Mouse (Mus musculus): Measurements from ENCODE around the gene Eif2b5.

Gene Eif2b5

GRCm38 (mm10) chr16:20489233-20489632 is 9.4 kb upstream of the Eif2b5 start:
- DNase-seq (ENCODE audit: low read depth, low spot score), result no peak

DNA sequence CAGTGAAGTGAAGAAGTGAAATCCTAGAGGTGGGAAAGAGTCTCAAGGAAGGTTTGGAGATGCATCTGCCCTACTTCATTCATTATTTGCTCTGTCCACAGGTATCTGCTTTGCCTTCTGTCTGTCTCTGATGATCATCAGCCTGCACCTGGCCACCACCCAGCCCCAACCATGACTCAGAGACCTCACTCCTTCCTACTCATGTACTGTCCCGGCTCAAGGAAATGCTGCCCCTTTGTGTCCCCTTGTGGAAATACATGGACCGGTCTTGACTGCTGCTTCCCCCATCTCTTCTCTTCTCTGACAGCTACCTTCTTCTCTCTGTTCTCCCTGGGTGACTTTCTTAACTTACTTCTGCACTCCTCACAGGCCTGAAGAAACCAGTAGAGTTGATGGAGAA is 8.0 kb upstream of the Eif2b5 start:
- peak; percentile 16 for DNase-seq (ENCODE audit: low read depth, low spot score)

- DNase-seq (ENCODE audit: low read depth, low spot score), result no peak
Observed at GRCm38 (mm10) chr16:20491301-20491700, 7.3 kb upstream of the Eif2b5 start.

DNA sequence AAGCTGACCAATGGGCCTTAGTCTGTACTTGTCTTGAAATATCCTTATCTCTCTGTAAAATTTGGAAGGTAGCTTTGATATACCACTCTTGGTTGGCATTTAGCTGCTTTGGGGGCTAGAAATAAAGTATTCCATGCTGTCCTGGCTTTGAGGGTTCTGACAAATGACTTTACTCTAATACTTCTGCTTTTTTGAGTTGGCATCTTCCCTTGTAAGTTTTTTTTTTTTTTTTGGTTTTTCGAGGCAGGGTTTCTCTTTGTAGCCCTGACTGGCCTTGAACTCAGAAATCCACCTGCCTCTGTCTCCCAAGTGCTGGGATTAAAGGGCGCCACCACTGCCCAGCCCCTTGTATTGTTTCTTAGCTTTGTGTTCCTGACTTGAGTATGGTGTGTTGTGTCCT is 5.2 kb upstream of the Eif2b5 start:
- no peak for DNase-seq (ENCODE audit: low read depth, low spot score)

GRCm38 (mm10) chr16:20496671-20497600 is 1.7 kb upstream of the Eif2b5 start:
- peak; percentile 78 for DNase-seq (ENCODE audit: low read depth, low spot score)

DNA sequence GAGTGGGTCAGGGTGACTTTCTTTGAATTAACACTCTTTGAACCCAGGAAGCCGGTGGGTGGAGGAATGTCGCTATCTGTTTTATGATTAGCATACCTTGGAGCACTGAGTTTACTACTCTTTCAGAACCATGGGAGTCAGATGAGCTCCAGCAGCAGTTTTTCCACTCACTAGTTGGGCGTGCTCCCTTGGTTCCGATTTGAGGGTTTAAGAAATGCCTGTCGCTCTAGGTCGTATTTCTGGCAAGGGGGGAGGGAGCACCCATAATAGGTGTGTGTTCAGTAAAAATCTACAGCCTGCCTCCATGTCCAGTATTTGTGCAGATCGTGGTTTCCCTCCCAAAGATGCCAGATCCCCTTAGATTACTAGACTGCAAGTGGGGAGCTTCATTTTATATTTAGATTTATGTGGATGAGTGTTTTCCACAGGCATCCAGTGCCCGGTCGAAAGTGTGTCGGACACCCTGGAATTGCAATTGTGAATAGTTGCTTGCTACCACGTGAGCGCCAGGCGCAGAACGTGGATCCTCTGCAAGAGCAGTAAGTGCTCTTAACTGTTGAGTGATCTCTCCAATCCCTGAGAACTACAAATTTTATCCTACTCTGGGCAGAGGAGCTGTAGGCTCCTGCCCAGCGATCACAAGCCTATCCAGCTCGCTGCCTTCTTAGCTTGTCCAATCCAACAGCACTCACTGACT is 489 bp upstream of the Eif2b5 start:
- DNase-seq (ENCODE audit: low read depth, low spot score), result no peak

- DNase-seq (ENCODE audit: low read depth, low spot score), result no peak
Observed at GRCm38 (mm10) chr16:20506000-20506399, 7.4 kb downstream of the Eif2b5 start.

DNA sequence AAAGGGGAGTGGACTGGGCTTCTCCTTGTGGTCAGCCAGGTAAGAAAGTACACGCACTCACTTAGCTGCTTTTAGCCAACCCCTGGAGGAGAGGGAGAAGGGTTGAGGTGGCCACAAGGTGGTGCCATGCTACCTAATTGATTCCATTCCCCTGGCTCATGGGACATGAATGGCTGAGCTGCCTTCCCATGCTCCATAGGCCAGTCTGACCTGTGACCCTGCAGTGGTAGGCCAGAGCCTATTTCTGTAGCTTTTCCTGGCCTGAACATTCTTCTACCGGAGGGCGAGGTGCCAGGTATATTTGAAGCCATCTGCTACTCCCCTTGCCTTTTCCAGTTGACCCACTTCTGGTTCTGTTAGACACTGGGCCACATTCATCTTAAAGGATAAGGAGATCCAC is 10.7 kb downstream of the Eif2b5 start:
- peak; percentile 27 for DNase-seq (ENCODE audit: low read depth, low spot score)

DNA sequence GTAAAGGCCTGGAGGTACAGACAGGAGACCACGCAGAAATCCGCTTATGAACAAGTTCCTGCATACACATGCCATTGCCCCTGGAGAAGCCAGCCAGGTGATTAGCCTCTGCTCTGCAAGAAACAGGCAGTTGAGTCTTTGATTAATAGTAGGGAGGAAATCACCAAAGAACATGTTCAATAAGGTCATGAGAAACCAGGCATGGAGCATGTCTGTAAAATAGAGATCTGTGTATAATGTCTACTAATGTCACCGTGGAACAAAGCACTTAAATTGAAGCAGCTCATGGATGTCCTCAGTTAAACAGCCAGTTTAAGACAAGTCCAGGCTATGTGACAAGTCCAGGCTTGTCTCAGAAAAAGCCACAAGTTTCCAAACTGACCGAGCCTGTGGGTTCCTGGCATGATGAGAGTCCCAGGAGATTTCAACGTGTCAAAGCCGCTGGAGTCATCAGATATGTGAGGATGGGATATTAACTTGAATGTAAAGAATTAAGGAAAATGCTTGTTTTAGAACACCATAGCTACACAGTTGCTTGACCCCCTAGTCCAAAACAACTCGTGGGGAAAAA is 12.7 kb downstream of the Eif2b5 start:
- DNase-seq (ENCODE audit: low read depth, low spot score), result no peak

DNA sequence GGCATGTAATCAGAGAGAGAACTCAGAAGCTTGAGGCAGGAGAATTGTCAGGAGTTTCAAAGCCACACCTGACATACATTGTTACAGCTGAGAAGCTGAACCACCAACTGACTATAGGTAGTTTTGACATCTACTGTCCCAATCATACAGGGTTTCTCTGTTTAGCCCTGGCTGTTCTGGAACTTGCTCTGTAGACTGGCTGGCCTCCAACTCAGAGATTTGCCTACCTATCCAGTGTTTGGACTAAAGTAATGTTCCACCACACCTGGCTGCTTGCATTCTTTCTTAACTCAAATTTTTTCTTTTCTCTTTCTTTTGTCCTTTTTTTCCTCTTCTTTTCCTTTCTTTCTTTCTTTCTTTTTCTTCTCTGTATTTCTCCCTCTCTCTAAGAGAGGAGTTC is 17.4 kb downstream of the Eif2b5 start:
- no peak for DNase-seq (ENCODE audit: low read depth, low spot score)

DNA sequence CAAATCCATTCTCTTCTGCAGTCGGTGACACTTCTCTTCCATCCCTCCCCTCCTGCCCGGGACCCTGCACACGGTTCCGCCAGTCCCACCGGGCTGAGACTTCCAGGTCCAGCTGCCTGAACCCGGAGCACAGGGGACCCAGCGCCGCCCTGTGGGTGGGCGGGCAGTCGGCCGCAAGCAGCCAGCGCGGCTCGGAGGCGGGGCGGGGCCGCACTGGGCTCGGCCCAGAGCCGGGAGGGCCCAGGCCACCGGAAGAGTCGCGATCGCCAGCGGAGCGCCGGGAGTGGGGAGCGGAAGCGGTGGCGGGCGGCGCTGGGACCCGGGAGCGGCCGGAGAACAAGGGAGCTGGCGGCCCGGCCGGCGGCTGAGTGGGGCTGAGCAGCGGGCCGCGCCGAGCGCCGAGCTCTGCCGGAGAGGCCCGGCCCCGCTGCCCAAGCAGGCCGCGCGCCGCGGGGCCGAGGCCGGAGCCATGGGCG is 18.1 kb downstream of the Eif2b5 start, which contains the start of gene Dvl3:
Gene Dvl3, plus strand, starts transcription at position 257 of the 476 bp plus-strand sequence.
- DNase-seq (ENCODE audit: low read depth, low spot score), result peak; percentile 91

GRCm38 (mm10) chr16:20517216-20517615 is 18.6 kb downstream of the Eif2b5 start:
- no peak for DNase-seq (ENCODE audit: low read depth, low spot score)

- peak; percentile 41 for DNase-seq (ENCODE audit: low read depth, low spot score)
Observed at GRCm38 (mm10) chr16:20517701-20518374, 19.2 kb downstream of the Eif2b5 start.

GRCm38 (mm10) chr16:20523886-20524285 is 25.3 kb downstream of the Eif2b5 start:
- DNase-seq (ENCODE audit: low read depth, low spot score), result no peak

DNA sequence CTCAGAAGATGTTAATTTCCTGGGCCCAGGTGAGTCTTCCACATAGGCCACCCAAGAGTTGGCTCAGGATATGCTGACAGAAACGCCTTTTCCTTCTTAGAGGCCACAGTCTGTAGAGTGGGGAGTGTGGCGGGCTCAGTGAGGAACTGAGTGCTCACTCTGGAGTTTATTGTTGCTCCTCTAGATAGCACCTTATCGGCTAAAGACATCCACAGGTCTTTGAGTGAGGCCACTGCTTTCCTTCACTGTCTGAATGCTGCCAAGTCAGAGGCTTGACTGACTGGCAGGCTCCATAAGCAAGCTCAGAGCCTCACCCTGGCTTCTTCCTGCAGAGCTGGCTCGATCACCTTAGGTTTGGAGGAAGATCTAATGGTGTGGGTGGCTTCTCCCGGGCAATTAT is 30.2 kb downstream of the Eif2b5 start:
- no peak for DNase-seq (ENCODE audit: low read depth, low spot score)

DNA sequence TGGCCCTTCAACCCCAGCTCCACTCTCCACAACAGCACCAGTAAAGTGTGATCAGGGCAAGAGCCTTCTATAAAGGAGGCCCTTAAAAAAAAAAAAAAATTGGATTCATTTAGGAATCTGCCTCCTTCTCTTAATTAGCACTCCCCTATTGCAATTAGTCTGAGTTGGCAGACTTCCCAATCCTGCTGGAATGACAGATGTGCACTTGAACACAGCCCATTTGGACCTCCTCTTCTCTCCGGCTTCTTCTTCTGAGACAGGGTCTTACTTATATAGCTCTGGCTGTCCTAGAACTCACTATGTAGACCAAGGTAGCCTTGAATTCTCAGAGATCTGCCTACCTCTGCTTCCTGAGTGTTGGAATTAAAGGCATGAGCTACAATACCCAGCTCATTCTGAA is 30.8 kb downstream of the Eif2b5 start:
- DNase-seq (ENCODE audit: low read depth, low spot score), result no peak

- DNase-seq (ENCODE audit: low read depth, low spot score), result no peak
Observed at GRCm38 (mm10) chr16:20530941-20531340, 32.3 kb downstream of the Eif2b5 start.

DNA sequence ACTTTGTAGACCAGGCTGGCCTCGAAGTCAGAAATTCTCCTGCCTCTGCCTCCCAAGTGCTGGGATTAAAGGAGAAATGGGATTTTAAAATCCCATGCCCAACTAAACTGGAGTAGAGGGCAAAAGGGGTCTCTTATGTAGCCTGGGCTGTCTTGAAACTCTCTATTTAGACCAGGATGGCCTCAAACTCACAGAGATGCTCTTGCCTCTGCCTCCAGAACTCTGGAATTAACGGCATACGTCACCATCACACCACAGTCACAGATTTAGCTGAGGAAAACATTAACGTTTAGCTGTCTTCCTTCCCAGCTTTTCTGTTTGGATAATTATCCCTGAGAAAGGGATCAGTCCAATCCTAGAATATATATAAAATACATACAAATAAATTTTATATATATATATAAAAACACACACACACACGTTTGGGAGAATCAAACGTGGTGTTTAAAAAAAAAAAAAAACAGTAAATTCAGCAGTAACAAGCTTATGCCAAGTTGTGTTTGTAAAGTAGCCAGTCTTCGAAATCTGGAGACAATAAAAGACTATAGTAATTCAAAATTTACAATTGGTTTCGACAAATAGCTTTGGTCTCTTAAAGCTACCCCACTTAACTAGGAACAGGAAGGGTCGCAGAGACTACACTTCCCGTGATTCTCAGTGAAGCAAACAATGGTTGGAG is 36.1 kb downstream of the Eif2b5 start:
- DNase-seq (ENCODE audit: low read depth, low spot score), result no peak

GRCm38 (mm10) chr16:20535296-20536080 is 36.9 kb downstream of the Eif2b5 start, which contains the start of gene Ap2m1:
Ap2m1 (plus strand) TSS chr16:20535478.
- peak; percentile 99 for DNase-seq (ENCODE audit: low read depth, low spot score)

- DNase-seq (ENCODE audit: low read depth, low spot score), result no peak
Observed at GRCm38 (mm10) chr16:20536081-20536665, 37.6 kb downstream of the Eif2b5 start.

All from A20 (cell line).